Mouse (Mus musculus): ENCODE data around the gene Cacna1c.

DNA sequence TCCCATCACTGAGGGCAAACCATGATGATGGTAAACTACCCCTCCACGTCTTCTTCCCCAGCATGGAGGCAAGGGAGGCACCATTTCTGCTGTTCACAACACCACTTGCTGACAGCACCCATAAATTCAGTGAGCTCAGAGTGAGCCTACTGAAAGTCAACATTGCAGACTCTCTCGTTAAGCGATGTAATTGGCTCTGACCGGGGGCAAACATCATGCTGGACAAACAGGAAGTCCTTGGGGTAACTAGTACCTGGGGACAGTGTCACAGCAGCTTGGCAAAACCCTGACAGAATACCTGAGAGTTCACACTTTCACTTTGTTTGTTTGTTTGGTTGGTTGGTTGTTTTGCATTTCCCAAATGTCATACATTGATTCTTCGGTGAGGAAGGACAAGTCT is 131.3 kb downstream of the Cacna1c start:
- no peak for TF ChIP-seq EP300 (IDR thresholded peaks at IDR 0.05)
- TF ChIP-seq CTCF (IDR thresholded peaks at IDR 0.05), result no peak

Measured in lung, postnatal 0 days (tissue).